Mouse (Mus musculus) kidney, adult 2 months (tissue): ENCODE measurements around the gene Cdk6. TPM values are rescaled to one million over a fixed set of nuclear protein-coding genes. Genes with fewer than 3 reads are reported as not detected.

Experiments
- DNase-seq: peaks from one replicate; pipeline ENCODE4 v3.0.0; 2021
- H3K27ac ChIP-seq: fragments of 200-500 bp; 2 replicates; pipeline ENCODE4 v1.5.1; 2012; ENCODE audit warnings: low read depth, low read length, control low read depth, inconsistent platforms; ENCODE audit not compliant: insufficient read depth
- H3K27me3 ChIP-seq: fragments of 200-500 bp; replicated peaks from 2 replicates; pipeline ENCODE4 v1.6.1; 2012; ENCODE audit warnings: mild to moderate bottlenecking, moderate library complexity, low read length, inconsistent platforms; ENCODE audit not compliant: control insufficient read depth, insufficient read depth
- H3K36me3 ChIP-seq: fragments of 200-500 bp; 2 replicates; pipeline ENCODE4 v1.6.1; 2012; ENCODE audit warnings: mild to moderate bottlenecking, moderate library complexity, low read length, inconsistent platforms; ENCODE audit not compliant: control insufficient read depth, insufficient read depth
- H3K4me1 ChIP-seq: fragments of 200-500 bp; 2 replicates; pipeline ENCODE4 v1.6.1; 2011; ENCODE audit warnings: low read length; ENCODE audit not compliant: control insufficient read depth, insufficient read depth
- H3K4me3 ChIP-seq: fragments of 200-500 bp; 2 replicates; pipeline ENCODE4 v1.5.1; 2011; ENCODE audit warnings: mild to moderate bottlenecking, low read depth, low read length, control low read depth; ENCODE audit not compliant: insufficient read depth
- CTCF ChIP-seq: fragments of 200-500 bp; conservative IDR thresholded peaks from 2 replicates; pipeline ENCODE4 v1.5.1; 2011; ENCODE audit warnings: low read depth, mild to moderate bottlenecking, control low read depth, low read length, moderate library complexity, mixed read lengths; ENCODE audit not compliant: insufficient read depth, insufficient read length
- POLR2A ChIP-seq: fragments of 200-500 bp; IDR thresholded peaks from one replicate; pipeline ENCODE4 v1.6.1; 2011; ENCODE audit warnings: low read depth, low read length, control low read depth
- WGBS: fragments of 180-500 bp; shearing (Covaris S2); methylation state at CpG from one replicate; pipeline ENCODE4 v1.1.7; 2018; 5-methylcytosine and 5-hydroxymethylcytosine counted together
- polyA plus RNA-seq: library from polyadenylated mRNA; depleted of rRNA; stranded (reverse); fragments of >200 nt; gene quantifications from 2 replicates; pipeline ENCODE4 v1.2.3, GENCODE M21; 2012; rRNA removed

The Cdk6 gene
- polyA plus RNA-seq, 1 experiment, result 6.0 TPM

GRCm38 (mm10) chr5:3571266-3571665, 230.0 kb downstream of the Cdk6 start, which contains the start of gene 1700109H08Rik:
Gene 1700109H08Rik, plus strand, starts transcription at chr5:3571566.
- H3K27ac ChIP-seq, result no peak within 1 kb of the TSS
- no peaks in the 10 kb centered on the region for H3K4me1 ChIP-seq
- no peak for DNase-seq
- H3K27me3 ChIP-seq, result no peaks in the 10 kb centered on the region
- no peak within 1 kb of the TSS for H3K4me3 ChIP-seq
- TF ChIP-seq CTCF, result no peak
- TF ChIP-seq POLR2A, result no peak
- H3K36me3 ChIP-seq, result peaks cover 18% of the 10 kb centered on the region
- 96% methylated on average over 4 of the region's 4 CpGs for WGBS

GRCm38 (mm10) chr5:3574825-3575224, 233.5 kb downstream of the Cdk6 start:
- no peaks in the 10 kb centered on the region for H3K4me1 ChIP-seq
- H3K27me3 ChIP-seq, result no peaks in the 10 kb centered on the region
- 95% methylated on average over 2 of the region's 2 CpGs for WGBS
- peaks cover 21% of the 10 kb centered on the region for H3K36me3 ChIP-seq
- no peak overlapping the region for H3K4me3 ChIP-seq
- no peak for DNase-seq
- TF ChIP-seq CTCF (no peak), POLR2A (no peak)
- H3K27ac ChIP-seq, result no peak overlapping the region

- Histone ChIP-seq H3K4me1 (no peaks in the 10 kb centered on the region), H3K27ac (no peak overlapping the region), H3K27me3 (no peaks in the 10 kb centered on the region), H3K36me3 (peaks cover 15% of the 10 kb centered on the region), H3K4me3 (no peak overlapping the region)
- TF ChIP-seq CTCF (no peak), POLR2A (no peak)
- 93% methylated on average over 2 of the region's 2 CpGs for WGBS
- no peak for DNase-seq
Measured at GRCm38 (mm10) chr5:3577939-3578338, 236.7 kb downstream of the Cdk6 start.

DNA sequence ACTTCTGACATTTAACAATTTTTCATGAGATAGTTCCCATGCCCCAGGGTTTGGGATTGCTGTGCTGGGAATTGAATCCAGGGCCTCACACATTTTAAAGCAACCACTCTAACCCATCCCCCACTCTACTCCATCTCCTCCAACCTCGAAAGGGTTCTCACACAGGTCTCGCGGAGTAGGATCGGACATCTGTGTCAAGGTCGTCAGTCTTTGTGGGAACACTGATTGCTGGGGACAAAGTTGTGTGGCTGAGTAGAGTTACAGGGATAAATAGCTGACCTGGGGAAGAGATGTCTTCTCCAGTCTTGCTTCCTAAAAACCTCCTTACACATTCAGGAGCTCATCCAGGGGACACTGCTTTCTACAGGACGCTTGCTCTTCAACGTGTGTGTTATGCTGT, 237.8 kb downstream of the Cdk6 start:
- TF ChIP-seq POLR2A (no peak), CTCF (no peak)
- DNase-seq, result no peak
- 93% methylated on average over 7 of the region's 7 CpGs for WGBS
- no peaks in the 10 kb centered on the region for H3K4me1 ChIP-seq
- H3K27ac ChIP-seq, result no peak overlapping the region
- H3K4me3 ChIP-seq, result no peak overlapping the region
- H3K36me3 ChIP-seq, result peaks cover 8% of the 10 kb centered on the region
- H3K27me3 ChIP-seq, result no peaks in the 10 kb centered on the region

Other genes with a start within 250 kb of the Cdk6 start
- gene Fam133b, start 202.3 kb downstream of the Cdk6 start, polyA plus RNA-seq, result 7.1 and 8.1 TPM in 2 replicates
- 1.5 and 1.7 TPM in 2 replicates for gene 1700109H08Rik, start 230.1 kb downstream of the Cdk6 start, polyA plus RNA-seq